8 mouse cellular contexts compared by ENCODE assay signal in genomic region chr2:170401211-170401799, GRCm38 (mm10). TPM values are rescaled to one million over a fixed set of nuclear protein-coding genes. Genes with fewer than 3 reads are reported as not detected.
DNase-seq lines count a peak whose midpoint lies in the region; ATAC-seq and TF ChIP-seq lines count a peak whose summit lies in the region.

No protein-coding gene starts in this region.

- H3K9ac ChIP-seq in forebrain, embryonic 11.5 days (ENCODE audit: low read length): peak overlapping the region; percentile 47
- peak overlapping the region; percentile 43; the same call in 1 of the 2 replicates for H3K9ac ChIP-seq in heart, postnatal 0 days (replicated peaks; ENCODE audit: low read depth, low read length)
- no peak overlapping the region for H3K9ac ChIP-seq in liver, embryonic 16.5 days (ENCODE audit: low read depth, low read length)
- H3K9ac ChIP-seq in neural tube, embryonic 13.5 days: peak overlapping the region; percentile 54

- TF ChIP-seq EP300 in heart, postnatal 0 days (IDR thresholded peaks at IDR 0.05; ENCODE audit: low read depth): no peak

- no peak for TF ChIP-seq POLR2A in testis, adult 2 months (IDR thresholded peaks at IDR 0.05; ENCODE audit: control insufficient read depth, low read depth, low read length)

- H3K4me2 ChIP-seq in forebrain, embryonic 11.5 days (ENCODE audit: low read depth, low read length, severe bottlenecking): peak overlapping the region; percentile 47
- H3K4me2 ChIP-seq in heart, postnatal 0 days (ENCODE audit: low read depth, low read length): peak overlapping the region; percentile 80
- H3K4me2 ChIP-seq in liver, embryonic 16.5 days (ENCODE audit: low read depth, low read length): peak overlapping the region; percentile 55
- peak overlapping the region; percentile 61 for H3K4me2 ChIP-seq in neural tube, embryonic 13.5 days

- 3% methylated on average over 17 of the region's 17 CpGs for WGBS in forebrain, embryonic 11.5 days
- WGBS in heart, postnatal 0 days: 1% methylated on average over 17 of the region's 17 CpGs
- WGBS in large intestine, adult 2 months: 1% methylated on average over 17 of the region's 17 CpGs
- WGBS in liver, embryonic 16.5 days (ENCODE audit: insufficient replicate concordance): under 1% methylated on average over 17 of the region's 17 CpGs
- 1% methylated on average over 17 of the region's 17 CpGs for WGBS in neural tube, embryonic 13.5 days

- H3K4me3 ChIP-seq in brown adipose tissue, adult 24 weeks (ENCODE audit: insufficient read depth, low read depth, low read length): peak overlapping the region; percentile 39
- peak overlapping the region; percentile 20 for H3K4me3 ChIP-seq in forebrain, embryonic 11.5 days (ENCODE audit: low read depth, low read length)
- peak overlapping the region; percentile 41 for H3K4me3 ChIP-seq in heart, postnatal 0 days (ENCODE audit: low read depth, low read length)
- H3K4me3 ChIP-seq in liver, embryonic 16.5 days (ENCODE audit: low read depth, low read length): peak overlapping the region; percentile 20; the same call in 1 of the 2 replicates
- peak overlapping the region; percentile 30 for H3K4me3 ChIP-seq in neural tube, embryonic 13.5 days
- no peak overlapping the region for H3K4me3 ChIP-seq in testis, adult 2 months (ENCODE audit: control insufficient read depth, low read depth, low read length)

- DNase-seq in CD4-positive helper T cell, adult 2 months (ENCODE audit: low read depth, low spot score): peak; percentile 59
- DNase-seq in forebrain, embryonic 11.5 days (ENCODE audit: low spot score): peak; percentile 93
- peak; percentile 71 for DNase-seq in heart, postnatal 0 days (ENCODE audit: low spot score)
- peak; percentile 19 for DNase-seq in large intestine, adult 2 months (ENCODE audit: low read depth, low spot score)

- H3K27ac ChIP-seq in brown adipose tissue, adult 24 weeks (replicated peaks; ENCODE audit: low read depth, low read length): no peak overlapping the region
- H3K27ac ChIP-seq in forebrain, embryonic 11.5 days (ENCODE audit: low read depth, low read length): no peak overlapping the region
- no peak overlapping the region for H3K27ac ChIP-seq in heart, postnatal 0 days (ENCODE audit: low read depth)
- H3K27ac ChIP-seq in liver, embryonic 16.5 days (ENCODE audit: low read length): no peak overlapping the region
- H3K27ac ChIP-seq in neural tube, embryonic 13.5 days (replicated peaks): peak overlapping the region; percentile 35; the same call in 1 of the 2 replicates
- H3K27ac ChIP-seq in testis, adult 2 months (ENCODE audit: control insufficient read depth, insufficient read depth, low read depth, low read length): no peak overlapping the region

- no peaks in the 10 kb centered on the region for H3K9me3 ChIP-seq in forebrain, embryonic 11.5 days (ENCODE audit: control insufficient read depth, low read length)
- H3K9me3 ChIP-seq in heart, postnatal 0 days (replicated peaks; ENCODE audit: control insufficient read depth, low read length): no peaks in the 10 kb centered on the region
- H3K9me3 ChIP-seq in liver, embryonic 16.5 days (replicated peaks; ENCODE audit: control insufficient read depth, low read length): no peaks in the 10 kb centered on the region
- no peaks in the 10 kb centered on the region for H3K9me3 ChIP-seq in neural tube, embryonic 13.5 days

- no peaks in the 10 kb centered on the region for H3K4me1 ChIP-seq in brown adipose tissue, adult 24 weeks (ENCODE audit: control insufficient read depth, insufficient read depth, insufficient read length, low read length)
- H3K4me1 ChIP-seq in forebrain, embryonic 11.5 days (replicated peaks; ENCODE audit: control insufficient read depth, insufficient read depth, low read length): no peaks in the 10 kb centered on the region; the same call in 1 of the 2 replicates
- peaks cover 3% of the 10 kb centered on the region; the same call in 1 of the 2 replicates for H3K4me1 ChIP-seq in heart, postnatal 0 days (ENCODE audit: control insufficient read depth, insufficient read depth)
- no peaks in the 10 kb centered on the region for H3K4me1 ChIP-seq in liver, embryonic 16.5 days (ENCODE audit: control insufficient read depth, low read depth, low read length)
- H3K4me1 ChIP-seq in neural tube, embryonic 13.5 days (replicated peaks): peaks cover 50% of the 10 kb centered on the region
- H3K4me1 ChIP-seq in testis, adult 2 months (ENCODE audit: control insufficient read depth, insufficient read depth, low read length): peaks cover 3% of the 10 kb centered on the region

- ATAC-seq in forebrain, embryonic 11.5 days (replicated peaks; ENCODE audit: low FRiP score): peak; percentile 68
- ATAC-seq in heart, postnatal 0 days (ENCODE audit: insufficient read depth, low read depth): peak; percentile 60
- peak; percentile 43; the same call in 1 of the 2 replicates for ATAC-seq in liver, embryonic 16.5 days (ENCODE audit: low read depth)
- ATAC-seq in neural tube, embryonic 13.5 days (ENCODE audit: low read depth): peak; percentile 52; the same call in 1 of the 2 replicates

- no peaks in the 10 kb centered on the region for H3K36me3 ChIP-seq in forebrain, embryonic 11.5 days (ENCODE audit: control insufficient read depth, insufficient read depth, low read length)
- H3K36me3 ChIP-seq in heart, postnatal 0 days (replicated peaks; ENCODE audit: control insufficient read depth, insufficient read depth, low read length): no peaks in the 10 kb centered on the region
- no peaks in the 10 kb centered on the region for H3K36me3 ChIP-seq in liver, embryonic 16.5 days (ENCODE audit: control insufficient read depth, insufficient read depth)
- no peaks in the 10 kb centered on the region for H3K36me3 ChIP-seq in neural tube, embryonic 13.5 days
- no peaks in the 10 kb centered on the region for H3K36me3 ChIP-seq in testis, adult 2 months (ENCODE audit: control insufficient read depth, insufficient read depth, low read length)

- TF ChIP-seq CTCF in heart, postnatal 0 days (IDR thresholded peaks at IDR 0.05; ENCODE audit: low read depth): peak; percentile 93
- peak; percentile 94 for TF ChIP-seq CTCF in testis, adult 2 months (IDR thresholded peaks at IDR 0.05; ENCODE audit: control insufficient read depth, insufficient read depth, insufficient replicate concordance, low read depth, low read length)

- H3K27me3 ChIP-seq in forebrain, embryonic 11.5 days (ENCODE audit: control insufficient read depth, insufficient read depth, low read length): no peaks in the 10 kb centered on the region
- peaks cover 2% of the 10 kb centered on the region; the same call in 1 of the 2 replicates for H3K27me3 ChIP-seq in heart, postnatal 0 days (ENCODE audit: control insufficient read depth, insufficient read depth, low read length)
- H3K27me3 ChIP-seq in liver, embryonic 16.5 days (ENCODE audit: control insufficient read depth, insufficient read depth, low read depth, low read length): no peaks in the 10 kb centered on the region
- no peaks in the 10 kb centered on the region for H3K27me3 ChIP-seq in neural tube, embryonic 13.5 days
- no peaks in the 10 kb centered on the region for H3K27me3 ChIP-seq in testis, adult 2 months (ENCODE audit: control insufficient read depth, insufficient read depth, low read length)

RNA-seq across cellular contexts. Expression of gene Bcas1, which starts 26.3 kb away (rescaled TPM):
- polyA plus RNA-seq in brown adipose tissue, adult 24 weeks (2012; ENCODE audit: insufficient read depth, insufficient read length, missing spikeins): 0.63 TPM in 1 of 2 replicates, not detected in the other
- polyA plus RNA-seq in forebrain, embryonic 11.5 days (2014; fragmentation: Nextera tagmentation; extraction: Ambion mirVana): 0.33 and 0.45 TPM in 2 replicates
- total RNA-seq in heart, postnatal 0 days (2014; rRNA removed; ENCODE audit: low replicate concordance): not detected in 2 replicates
- polyA plus RNA-seq in heart, postnatal 0 days (2015; fragmentation: Nextera tagmentation; extraction: Ambion mirVana): 0.38 and 0.45 TPM in 2 replicates
- 10.6 and 19.9 TPM in 2 replicates for polyA plus RNA-seq in large intestine, adult 2 months (2012; rRNA removed)
- polyA plus RNA-seq in liver, embryonic 16.5 days (2015; fragmentation: Nextera tagmentation; extraction: Ambion mirVana): 7.4 and 8.4 TPM in 2 replicates
- polyA plus RNA-seq in neural tube, embryonic 13.5 days (2015; fragmentation: Nextera tagmentation; extraction: Ambion mirVana): 15.6 and 15.7 TPM in 2 replicates
- polyA plus RNA-seq in testis, adult 2 months (2012; rRNA removed): 19.4 and 21.8 TPM in 2 replicates

Comparison
In these comparisons a context has a peak if more than half of its experiments do, and no peak if none do; other contexts are left out.
1. DNase-seq: peak in every context shown above with its lines; median percentile 93 in forebrain, embryonic 11.5 days; 71 in heart, postnatal 0 days; 59 in CD4-positive helper T cell, adult 2 months; 19 in large intestine, adult 2 months.